Mouse (Mus musculus) intestine, embryonic 16.5 days (tissue): Measurements from ENCODE around the gene Xpo6. TPM values are rescaled to one million over a fixed set of nuclear protein-coding genes. Genes with fewer than 3 reads are reported as not detected.

Experiments used
- ATAC-seq: fragments of 200-750 bp; cut with Nextera tagmentation; 2 replicates; pipeline ENCODE4 v1.8.0; 2017; ENCODE audit warnings: moderate TSS enrichment, moderate library complexity
- H3K27ac ChIP-seq: fragments of 300-500 bp; sonication (generic); 2 replicates; pipeline ENCODE4 v1.5.1; 2014; ENCODE audit warnings: mild to moderate bottlenecking, low read length
- H3K27me3 ChIP-seq: fragments of 300-500 bp; sonication (generic); replicated peaks from 2 replicates; pipeline ENCODE4 v1.6.1; 2014; ENCODE audit warnings: low read length, control low read depth, mixed read lengths; ENCODE audit not compliant: control insufficient read depth, insufficient read depth
- H3K36me3 ChIP-seq: fragments of 300-500 bp; sonication (generic); 2 replicates; pipeline ENCODE4 v1.6.1; 2014; ENCODE audit warnings: low read length, control low read depth; ENCODE audit not compliant: control insufficient read depth, insufficient read depth
- H3K4me1 ChIP-seq: fragments of 300-500 bp; sonication (generic); 2 replicates; pipeline ENCODE4 v1.6.1; 2014; ENCODE audit warnings: low read length, control low read depth, mixed read lengths; ENCODE audit not compliant: control insufficient read depth, insufficient read depth
- H3K4me2 ChIP-seq: fragments of 300-500 bp; sonication (generic); 2 replicates; pipeline ENCODE4 v1.6.1; 2014; ENCODE audit warnings: low read depth, low read length, control low read depth
- H3K4me3 ChIP-seq: fragments of 300-500 bp; sonication (generic); 2 replicates; pipeline ENCODE4 v1.5.1; 2014; ENCODE audit warnings: mild to moderate bottlenecking, low read length
- H3K9ac ChIP-seq: fragments of 300-500 bp; sonication (generic); 2 replicates; pipeline ENCODE4 v1.6.1; 2014; ENCODE audit warnings: low read depth, low read length
- H3K9me3 ChIP-seq: fragments of 300-500 bp; sonication (generic); 2 replicates; pipeline ENCODE4 v1.6.1; 2016; ENCODE audit warnings: low read length, control low read depth; ENCODE audit not compliant: control insufficient read depth
- WGBS: fragments of 180-500 bp; shearing (Covaris S2); extraction: QIAGEN DNeasy Blood & Tissue Kit; methylation state at CpG from one replicate; pipeline ENCODE4 v1.1.7; 2014; 5-methylcytosine and 5-hydroxymethylcytosine counted together
- polyA plus RNA-seq: library from polyadenylated mRNA; unstranded; fragments of >200 nt; fragmentation: Nextera tagmentation; extraction: Ambion mirVana; gene quantifications from 2 replicates; pipeline ENCODE4 v1.2.1, GENCODE M21; 2015

The Xpo6 gene
- polyA plus RNA-seq, 1 experiment from 2014 or later, result 28.2 TPM

GRCm38 (mm10) chr7:126083341-126083979 is 116.8 kb downstream of the Xpo6 start:
- ATAC-seq, result no peak
- Histone ChIP-seq H3K4me3 (no peak overlapping the region), H3K27me3 (peaks cover 36% of the 10 kb centered on the region), H3K9ac (no peak overlapping the region), H3K4me2 (no peak overlapping the region), H3K4me1 (peaks cover 22% of the 10 kb centered on the region), H3K27ac (no peak overlapping the region), H3K9me3 (no peaks in the 10 kb centered on the region), H3K36me3 (no peaks in the 10 kb centered on the region)
- 19% methylated on average over 9 of the region's 9 CpGs for WGBS

- peak within 1 kb of the TSS; percentile 96 for H3K4me2 ChIP-seq
- peak within 1 kb of the TSS; percentile 44 for H3K9ac ChIP-seq
- peaks cover 22% of the 10 kb centered on the region for H3K4me1 ChIP-seq
- H3K4me3 ChIP-seq, result peak within 1 kb of the TSS; percentile 55
- H3K9me3 ChIP-seq, result no peaks in the 10 kb centered on the region
- no peak within 1 kb of the TSS for H3K27ac ChIP-seq
- 1% methylated on average over 43 of the region's 49 CpGs for WGBS
- no peak for ATAC-seq
- H3K27me3 ChIP-seq, result peaks cover 36% of the 10 kb centered on the region
- H3K36me3 ChIP-seq, result no peaks in the 10 kb centered on the region
These were observed 118.0 kb downstream of the Xpo6 start, which contains the start of gene Gsg1l for GRCm38 (mm10) chr7:126082286-126082741. TSS of gene Gsg1l (minus strand) at chr7:126082411.

DNA sequence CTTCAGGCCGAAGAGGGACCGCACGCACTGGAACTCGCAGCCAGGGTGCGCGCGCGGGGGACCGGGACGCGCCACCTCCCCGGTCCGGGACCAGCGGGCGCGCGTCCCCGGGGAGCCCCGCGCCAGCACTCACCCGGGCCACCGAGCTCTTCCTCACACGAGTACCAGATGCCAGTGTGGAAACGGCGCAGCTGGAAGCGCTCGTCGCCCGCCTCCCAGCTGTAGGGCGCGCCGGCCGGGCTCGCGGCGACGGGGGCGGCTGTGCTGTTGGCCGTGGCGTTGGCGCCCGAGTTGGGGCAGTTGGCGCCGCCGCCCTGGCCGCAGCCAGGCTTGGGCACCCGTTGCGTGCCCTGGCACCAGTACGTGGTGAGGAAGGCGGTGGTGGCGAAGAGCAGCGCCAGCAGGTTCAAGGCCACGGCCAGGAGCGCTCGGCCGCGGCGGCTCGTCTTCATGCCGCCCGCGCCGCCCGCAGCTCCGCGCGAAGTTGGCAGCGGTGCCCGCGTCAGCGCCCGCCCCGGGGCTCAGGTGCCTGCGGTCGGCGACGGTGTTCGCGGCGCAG is 118.5 kb downstream of the Xpo6 start:
- H3K27me3 ChIP-seq, result peaks cover 36% of the 10 kb centered on the region
- peak overlapping the region; percentile 55 for H3K4me3 ChIP-seq
- peak overlapping the region; percentile 44 for H3K9ac ChIP-seq
- peak overlapping the region; percentile 96 for H3K4me2 ChIP-seq
- no peaks in the 10 kb centered on the region for H3K36me3 ChIP-seq
- H3K9me3 ChIP-seq, result no peaks in the 10 kb centered on the region
- ATAC-seq, result no peak
- no peak overlapping the region for H3K27ac ChIP-seq
- H3K4me1 ChIP-seq, result peaks cover 20% of the 10 kb centered on the region
- under 1% methylated on average over 72 of the region's 80 CpGs for WGBS

- Histone ChIP-seq H3K4me1 (peaks cover 14% of the 10 kb centered on the region), H3K4me3 (peak overlapping the region; percentile 55), H3K9me3 (no peaks in the 10 kb centered on the region), H3K27me3 (peaks cover 36% of the 10 kb centered on the region), H3K27ac (no peak overlapping the region), H3K4me2 (peak overlapping the region; percentile 96), H3K9ac (no peak overlapping the region), H3K36me3 (no peaks in the 10 kb centered on the region)
- no peak for ATAC-seq
- WGBS, result 22% methylated on average over 16 of the region's 16 CpGs
These were observed 119.2 kb downstream of the Xpo6 start for GRCm38 (mm10) chr7:126080949-126081654.

DNA sequence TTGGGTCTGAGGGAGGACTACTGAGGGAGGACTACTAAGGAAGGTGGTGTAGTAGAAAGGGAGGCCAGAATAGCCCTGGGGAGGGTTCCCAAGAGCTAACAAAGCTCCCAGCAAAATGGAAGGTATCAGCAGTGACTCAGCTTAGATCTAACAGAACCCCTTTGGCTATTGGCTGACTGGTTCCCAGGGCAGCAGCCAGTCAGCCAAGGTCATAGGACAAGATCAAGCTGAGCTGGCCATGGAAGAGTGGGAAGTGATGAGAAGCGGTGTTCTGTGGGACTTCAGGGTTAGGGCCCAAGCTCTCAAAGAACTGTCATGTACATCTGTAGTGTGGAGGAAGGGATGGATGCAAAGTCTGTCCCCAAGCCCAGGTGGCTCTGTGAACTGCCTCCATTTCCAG is 123.4 kb downstream of the Xpo6 start:
- H3K27ac ChIP-seq, result no peak overlapping the region
- no peak overlapping the region for H3K9ac ChIP-seq
- no peak for ATAC-seq
- no peaks in the 10 kb centered on the region for H3K36me3 ChIP-seq
- no peaks in the 10 kb centered on the region for H3K9me3 ChIP-seq
- no peak overlapping the region for H3K4me2 ChIP-seq
- H3K4me1 ChIP-seq, result 0 out of 2 replicates have a peak, but pooled peaks cover 5% of the 10 kb centered on the region
- WGBS, result 90% methylated on average over 1 of the region's 1 CpGs
- H3K27me3 ChIP-seq, result peaks cover 21% of the 10 kb centered on the region
- no peak overlapping the region for H3K4me3 ChIP-seq

DNA sequence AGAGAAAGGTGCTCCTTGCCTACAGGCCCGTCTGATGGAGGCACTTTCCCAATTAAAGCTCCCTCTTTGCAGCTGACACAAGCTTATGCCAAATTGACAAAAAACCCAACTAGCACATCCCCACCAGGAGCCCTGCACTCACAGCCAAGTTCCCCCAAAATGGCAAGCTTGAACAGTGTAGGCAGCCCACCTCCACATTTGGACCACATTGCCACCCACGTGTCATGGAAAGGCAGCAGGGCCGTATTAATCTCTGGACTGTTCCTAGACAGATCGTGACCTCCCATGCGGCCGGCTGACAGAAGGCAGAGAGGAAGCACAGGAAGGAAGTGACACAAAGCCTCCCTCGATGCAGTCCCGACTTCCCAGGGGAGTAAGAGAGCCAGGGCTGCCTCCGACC is 125.2 kb downstream of the Xpo6 start:
- H3K4me3 ChIP-seq, result no peak overlapping the region
- H3K4me1 ChIP-seq, result no peaks in the 10 kb centered on the region
- no peak overlapping the region for H3K9ac ChIP-seq
- no peak for ATAC-seq
- no peaks in the 10 kb centered on the region for H3K36me3 ChIP-seq
- H3K27ac ChIP-seq, result no peak overlapping the region
- no peaks in the 10 kb centered on the region for H3K9me3 ChIP-seq
- 61% methylated on average over 9 of the region's 9 CpGs for WGBS
- no peak overlapping the region for H3K4me2 ChIP-seq
- H3K27me3 ChIP-seq, result peaks cover 2% of the 10 kb centered on the region; the same call in 1 of the 2 replicates

- Histone ChIP-seq H3K9me3 (no peaks in the 10 kb centered on the region), H3K27me3 (no peaks in the 10 kb centered on the region), H3K36me3 (no peaks in the 10 kb centered on the region), H3K4me1 (no peaks in the 10 kb centered on the region), H3K27ac (no peak overlapping the region), H3K4me2 (no peak overlapping the region), H3K4me3 (no peak overlapping the region), H3K9ac (no peak overlapping the region)
- 88% methylated on average over 4 of the region's 4 CpGs for WGBS
- ATAC-seq, result no peak
These were observed 130.0 kb downstream of the Xpo6 start for GRCm38 (mm10) chr7:126070321-126070720.

GRCm38 (mm10) chr7:126066777-126067176 is 133.5 kb downstream of the Xpo6 start:
- Histone ChIP-seq H3K4me2 (no peak overlapping the region), H3K9me3 (no peaks in the 10 kb centered on the region), H3K36me3 (no peaks in the 10 kb centered on the region), H3K9ac (no peak overlapping the region), H3K27ac (no peak overlapping the region), H3K27me3 (no peaks in the 10 kb centered on the region), H3K4me1 (no peaks in the 10 kb centered on the region), H3K4me3 (no peak overlapping the region)
- WGBS, result 59% methylated on average over 14 of the region's 14 CpGs
- ATAC-seq, result no peak

DNA sequence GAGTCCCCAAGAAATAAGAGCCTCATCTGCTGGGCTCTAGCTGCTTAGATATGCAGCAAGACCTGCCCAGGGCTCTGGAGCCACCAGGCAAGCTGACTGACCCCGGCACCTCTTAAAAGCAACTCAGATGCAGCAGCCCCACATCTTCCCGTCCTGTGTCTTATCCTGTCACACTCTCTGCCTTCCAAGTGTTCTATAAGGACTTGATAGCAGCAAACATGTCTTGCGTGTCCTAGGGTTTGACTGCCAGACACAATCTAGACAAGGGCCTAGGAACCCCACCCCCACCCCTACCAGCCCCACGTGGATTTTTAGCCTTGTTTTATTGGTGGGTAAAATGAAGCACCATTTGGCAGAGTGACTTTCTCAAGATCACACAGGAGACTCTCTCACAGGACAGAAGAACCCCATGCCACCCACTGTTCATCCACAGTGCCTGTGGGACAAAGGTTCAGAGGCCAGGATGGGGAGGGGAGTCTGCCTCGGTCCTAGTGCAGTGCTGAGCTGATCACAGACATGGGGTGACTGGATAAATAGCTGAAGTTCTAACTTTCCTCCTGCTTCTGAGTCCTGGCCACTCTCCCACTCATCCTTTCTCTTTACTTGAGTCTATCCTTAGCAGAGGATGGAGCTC is 134.9 kb downstream of the Xpo6 start:
- Histone ChIP-seq H3K4me3 (no peak overlapping the region), H3K9me3 (no peaks in the 10 kb centered on the region), H3K36me3 (no peaks in the 10 kb centered on the region), H3K27me3 (no peaks in the 10 kb centered on the region), H3K4me1 (no peaks in the 10 kb centered on the region), H3K4me2 (no peak overlapping the region), H3K27ac (no peak overlapping the region), H3K9ac (no peak overlapping the region)
- WGBS, result 68% methylated on average over 5 of the region's 5 CpGs
- no peak for ATAC-seq
